Mouse (Mus musculus): ENCODE results near the gene Akap10.

Gene Akap10

GRCm38 (mm10) chr11:61930640-61931586 is 861 bp upstream of the Akap10 start:
- no peak for DNase-seq (ENCODE audit: low read depth, low spot score)

GRCm38 (mm10) chr11:61929323-61930097 is 542 bp downstream of the Akap10 start:
- DNase-seq (ENCODE audit: low read depth, low spot score): peak; percentile 48

GRCm38 (mm10) chr11:61923309-61923708 is 6.7 kb downstream of the Akap10 start:
- no peak for DNase-seq (ENCODE audit: low read depth, low spot score)

- no peak for DNase-seq (ENCODE audit: low read depth, low spot score)
Measured at GRCm38 (mm10) chr11:61919702-61920101, 10.3 kb downstream of the Akap10 start.

- DNase-seq (ENCODE audit: low read depth, low spot score): no peak
Measured at GRCm38 (mm10) chr11:61908315-61908714, 21.7 kb downstream of the Akap10 start.

- peak; percentile 68 for DNase-seq (ENCODE audit: low read depth, low spot score)
Measured at GRCm38 (mm10) chr11:61882183-61882582, 47.9 kb downstream of the Akap10 start.

- no peak for DNase-seq (ENCODE audit: low read depth, low spot score)
Measured at GRCm38 (mm10) chr11:61879921-61880320, 50.1 kb downstream of the Akap10 start.

- no peak for DNase-seq (ENCODE audit: low read depth, low spot score)
Measured at GRCm38 (mm10) chr11:61871881-61872280, 58.2 kb downstream of the Akap10 start.

- DNase-seq (ENCODE audit: low read depth, low spot score): no peak
Measured at GRCm38 (mm10) chr11:61866856-61867255, 63.2 kb downstream of the Akap10 start.

GRCm38 (mm10) chr11:61861781-61862547 is 68.1 kb downstream of the Akap10 start:
- no peak for DNase-seq (ENCODE audit: low read depth, low spot score)

GRCm38 (mm10) chr11:61859316-61859715 is 70.7 kb downstream of the Akap10 start:
- no peak for DNase-seq (ENCODE audit: low read depth, low spot score)

GRCm38 (mm10) chr11:61855539-61855938 is 74.5 kb downstream of the Akap10 start:
- DNase-seq (ENCODE audit: low read depth, low spot score): no peak

GRCm38 (mm10) chr11:61854988-61855411 is 75.1 kb downstream of the Akap10 start, which contains the start of gene Ulk2:
TSS of gene Ulk2 (minus strand) at chr11:61855073.
- peak; percentile 88 for DNase-seq (ENCODE audit: low read depth, low spot score)

- peak; percentile 86 for DNase-seq (ENCODE audit: low read depth, low spot score)
Measured at GRCm38 (mm10) chr11:61854211-61854987, 75.7 kb downstream of the Akap10 start.

- no peak for DNase-seq (ENCODE audit: low read depth, low spot score)
Measured at GRCm38 (mm10) chr11:61853659-61854058, 76.4 kb downstream of the Akap10 start.

GRCm38 (mm10) chr11:61852916-61853315 is 77.1 kb downstream of the Akap10 start:
- DNase-seq (ENCODE audit: low read depth, low spot score): no peak

- no peak for DNase-seq (ENCODE audit: low read depth, low spot score)
Measured at GRCm38 (mm10) chr11:61851195-61851594, 78.9 kb downstream of the Akap10 start.

GRCm38 (mm10) chr11:61840663-61841062 is 89.4 kb downstream of the Akap10 start:
- peak; percentile 46 for DNase-seq (ENCODE audit: low read depth, low spot score)

- no peak for DNase-seq (ENCODE audit: low read depth, low spot score)
Measured at GRCm38 (mm10) chr11:61839940-61840339, 90.1 kb downstream of the Akap10 start.

GRCm38 (mm10) chr11:61839182-61839581 is 90.9 kb downstream of the Akap10 start:
- no peak for DNase-seq (ENCODE audit: low read depth, low spot score)
